Mouse (Mus musculus) CD4-positive, CD25-positive, alpha-beta regulatory T cell, adult 2 months (primary cell): Measurements from ENCODE around the gene Gm8765.
"Not testable (repeated sequence)": the region's sequence is repeated elsewhere in the genome, so short reads cannot be mapped to it uniquely, and the experiment has no call there.

Experiments
- DNase-seq: peaks from one replicate; pipeline ENCODE4 v3.0.0-alpha.2; 2012; ENCODE audit warnings: low read depth, low spot score

The Gm8765 gene

GRCm38 (mm10) chr13:50698012-50698411, at the start of gene Gm8765:
Gene Gm8765 (plus strand): TSS chr13:50698312.
- not testable (repeated sequence) for DNase-seq

- not testable (repeated sequence) for DNase-seq
Observed at GRCm38 (mm10) chr13:50648771-50649170, 49.3 kb upstream of the Gm8765 start.

- DNase-seq, result not testable (repeated sequence)
Observed at GRCm38 (mm10) chr13:50750282-50750681, 52.2 kb downstream of the Gm8765 start.

- DNase-seq, result no peak
Observed at GRCm38 (mm10) chr13:50751732-50752131, 53.6 kb downstream of the Gm8765 start.

- not testable (repeated sequence) for DNase-seq
Observed at GRCm38 (mm10) chr13:50752961-50753360, 54.8 kb downstream of the Gm8765 start.
